ENCODE assay signal across 8 mouse cellular contexts in genomic region chrX:157597585-157598185, GRCm38 (mm10). TPM values are rescaled to one million over a fixed set of nuclear protein-coding genes. Genes with fewer than 3 reads are reported as not detected.
DNase-seq lines count a peak whose midpoint lies in the region; ATAC-seq lines count a peak whose summit lies in the region.

No protein-coding gene starts in this region.

- peak; percentile 25 for DNase-seq in retina, embryonic 14.5 days (ENCODE audit: low spot score)
- DNase-seq in retina, postnatal 1 day = no peak
- peak; percentile 14 for DNase-seq in embryo, embryonic 10 days (ENCODE audit: low spot score)
- DNase-seq in lung, postnatal 25 days (ENCODE audit: low spot score) = peak; percentile 15
- DNase-seq in urinary bladder, postnatal 10 days (ENCODE audit: low spot score) = no peak
- no peak for DNase-seq in adrenal gland, postnatal 10 days

- peak overlapping the region; percentile 53 for H3K4me2 ChIP-seq in hindbrain, embryonic 15.5 days

- no peaks in the 10 kb centered on the region for H3K9me3 ChIP-seq in hindbrain, embryonic 15.5 days

- H3K4me1 ChIP-seq in hindbrain, embryonic 15.5 days (replicated peaks) = peaks cover 12% of the 10 kb centered on the region

- H3K9ac ChIP-seq in hindbrain, embryonic 15.5 days = peak overlapping the region; percentile 74

- H3K4me3 ChIP-seq in hindbrain, embryonic 15.5 days = peak overlapping the region; percentile 61

- H3K27me3 ChIP-seq in hindbrain, embryonic 15.5 days = no peaks in the 10 kb centered on the region

- ATAC-seq in hindbrain, embryonic 15.5 days (ENCODE audit: low FRiP score, low read depth) = 0 out of 2 replicates have a peak, but pooled peaks have one; percentile 2
- no peak for ATAC-seq in erythroid progenitor cell, adult 5-6 weeks (replicated peaks; ENCODE audit: low FRiP score, poor library complexity, severe bottlenecking)

- peak overlapping the region; percentile 90 for H3K27ac ChIP-seq in hindbrain, embryonic 15.5 days (replicated peaks)

- no peaks in the 10 kb centered on the region for H3K36me3 ChIP-seq in hindbrain, embryonic 15.5 days

- 20% methylated on average over 17 of the region's 17 CpGs for WGBS in hindbrain, embryonic 15.5 days

RNA-seq across cellular contexts. Expression of gene Mbtps2, which starts 0.8 kb away (rescaled TPM):
- polyA plus RNA-seq in hindbrain, embryonic 15.5 days (2015; fragmentation: Nextera tagmentation; extraction: Ambion mirVana) = 27.5 and 28.2 TPM in 2 replicates
- total RNA-seq in erythroid progenitor cell, adult 5-6 weeks (2015; ENCODE audit: low replicate concordance) = 0.42 and 2.2 TPM in 2 replicates
- 0.23 and 1.3 TPM in 2 replicates for total RNA-seq in erythroid progenitor cell, adult 5-6 weeks (2017; ENCODE audit: low replicate concordance)
- 10 to 100 TPM; 22.0 to 22.9 TPM for total RNA-seq in adrenal gland, postnatal 10 days (2021)

RNA-seq across cellular contexts. Expression of gene Yy2, which starts 28.9 kb away (rescaled TPM):
- polyA plus RNA-seq in hindbrain, embryonic 15.5 days (2015; fragmentation: Nextera tagmentation; extraction: Ambion mirVana) = 1.2 and 1.9 TPM in 2 replicates
- 2.1 and 2.2 TPM in 2 replicates for total RNA-seq in erythroid progenitor cell, adult 5-6 weeks (2015; ENCODE audit: low replicate concordance)
- total RNA-seq in erythroid progenitor cell, adult 5-6 weeks (2017; ENCODE audit: low replicate concordance) = 0.64 TPM in 1 of 2 replicates, not detected in the other
- total RNA-seq in adrenal gland, postnatal 10 days (2021) = 1 to 10 TPM in 1 of 2 experiments, not detected in 1; 1.5 TPM

Comparison
In these comparisons a context has a peak if more than half of its experiments do, and no peak if none do; other contexts are left out.
1. DNase-seq: peak in retina, embryonic 14.5 days (single experiment), embryo, embryonic 10 days (single experiment) and lung, postnatal 25 days (single experiment); none in retina, postnatal 1 day (single experiment), urinary bladder, postnatal 10 days (single experiment) and adrenal gland, postnatal 10 days (single experiment).
2. RNA of gene Mbtps2, which starts 0.8 kb away (total RNA-seq): 22.0 to 22.9 TPM in adrenal gland, postnatal 10 days; 0.23 to 2.2 TPM in erythroid progenitor cell, adult 5-6 weeks; every median in the first group is over 4 times any median in the second.